Comparison of ENCODE assay signal across 14 mouse cellular contexts in the genomic region with DNA sequence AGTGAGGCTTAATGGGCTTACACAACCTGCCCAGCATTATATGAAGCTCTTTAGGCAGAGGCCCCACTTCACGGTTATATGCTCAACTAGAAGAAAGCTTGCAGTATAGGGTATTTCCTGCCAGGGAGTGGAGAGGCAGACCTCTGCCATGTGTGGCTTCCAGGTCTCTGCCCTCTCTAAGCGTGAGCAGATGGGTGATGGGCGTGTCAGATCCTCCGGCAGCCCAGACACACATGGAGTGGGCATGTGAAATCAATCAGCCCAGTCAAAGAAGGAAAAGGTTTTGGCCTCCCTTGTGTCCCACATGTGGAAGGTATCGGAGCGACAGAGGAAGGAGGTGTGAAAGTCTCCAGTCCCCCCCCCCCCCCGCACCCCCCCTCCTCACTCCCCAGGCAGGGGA.
DNase-seq lines count a peak whose midpoint lies in the region; ATAC-seq lines count a peak whose summit lies in the region.
"Had no signal": no experiment of that assay in that cellular context is flagged by ENCODE, and none has a peak within 500 bp of the region (broad histone marks: within the 10 kb centered on the region; RNA-seq: fewer than 3 reads in every experiment).

No protein-coding gene starts in this region.

- H3K27me3 ChIP-seq in forebrain, embryonic 10.5 days (ENCODE audit: poor library complexity, severe bottlenecking), result peaks cover 3% of the 10 kb centered on the region; the same call in 1 of the 2 replicates
- H3K27me3 ChIP-seq in forebrain, embryonic 15.5 days, result no peaks in the 10 kb centered on the region
- no peaks in the 10 kb centered on the region for H3K27me3 ChIP-seq in splenic B cell, adult 2 months (ENCODE audit: control insufficient read depth, insufficient read depth, low read length, poor library complexity, severe bottlenecking)

- H3K27ac ChIP-seq in forebrain, embryonic 10.5 days, result no peak overlapping the region
- no peak overlapping the region for H3K27ac ChIP-seq in forebrain, embryonic 15.5 days (replicated peaks)

- no peaks in the 10 kb centered on the region for H3K9me3 ChIP-seq in forebrain, embryonic 10.5 days
- H3K9me3 ChIP-seq in forebrain, embryonic 15.5 days, result no peaks in the 10 kb centered on the region

- DNase-seq in forebrain, embryonic 10.5 days (ENCODE audit: extremely low spot score, low spot score), result peak; percentile 40
- DNase-seq in T-cell, adult 2 months (ENCODE audit: low spot score), result peak; percentile 33
- peak; percentile 78 for DNase-seq in forelimb bud, embryonic 11.5 days (ENCODE audit: low read depth, low spot score)
- peak; percentile 21 for DNase-seq in splenic B cell, adult 2 months (ENCODE audit: low read depth, low spot score)
- no peak for DNase-seq in right cerebral cortex, postnatal 25 days
- no peak for DNase-seq in left cerebral cortex, adult 11 months (ENCODE audit: low spot score)
- DNase-seq in testis, postnatal 14 days (ENCODE audit: low spot score), result no peak
- DNase-seq: adrenal gland, postnatal 25 days; cerebellum, adult 9-10 months; kidney, postnatal 25 days; liver; right cerebral cortex, postnatal 14 days had no signal

- H3K36me3 ChIP-seq in forebrain, embryonic 10.5 days (replicated peaks), result no peaks in the 10 kb centered on the region
- H3K36me3 ChIP-seq in forebrain, embryonic 15.5 days, result no peaks in the 10 kb centered on the region
- no peaks in the 10 kb centered on the region for H3K36me3 ChIP-seq in splenic B cell, adult 2 months (ENCODE audit: control insufficient read depth, insufficient read depth, low read length, poor library complexity, severe bottlenecking)

- peaks cover 10% of the 10 kb centered on the region for H3K4me1 ChIP-seq in forebrain, embryonic 10.5 days
- H3K4me1 ChIP-seq in forebrain, embryonic 15.5 days, result no peaks in the 10 kb centered on the region

- no peak overlapping the region for H3K4me3 ChIP-seq in forebrain, embryonic 10.5 days
- no peak overlapping the region for H3K4me3 ChIP-seq in forebrain, embryonic 15.5 days

- H3K4me2 ChIP-seq in forebrain, embryonic 15.5 days (replicated peaks), result no peak overlapping the region

- no peak for ATAC-seq in forebrain, embryonic 15.5 days (replicated peaks)
- ATAC-seq: forebrain, embryonic 16.5 days had no signal

- 58% methylated on average over 7 of the region's 7 CpGs for WGBS in forebrain, embryonic 10.5 days
- 78% methylated on average over 7 of the region's 7 CpGs for WGBS in forebrain, embryonic 15.5 days

- H3K9ac ChIP-seq in forebrain, embryonic 15.5 days (replicated peaks), result no peak overlapping the region

Comparison
In these comparisons a context has a peak if more than half of its experiments do, and no peak if none do; other contexts are left out.
1. DNase-seq: peak in forebrain, embryonic 10.5 days (single experiment), T-cell, adult 2 months (single experiment), forelimb bud, embryonic 11.5 days (single experiment) and splenic B cell, adult 2 months (single experiment); none in right cerebral cortex, postnatal 25 days (single experiment), left cerebral cortex, adult 11 months (single experiment) and testis, postnatal 14 days (single experiment).